Mouse (Mus musculus) neutrophil, adult 5-6 weeks (primary cell): ENCODE data around the gene Znhit2. TPM values are rescaled to one million over a fixed set of nuclear protein-coding genes. Genes with fewer than 3 reads are reported as not detected.

Experiments
- ATAC-seq: fragments of 151-379, 151-347 bp; 2 replicates; pipeline ENCODE4 v1.8.0; 2017; ENCODE audit warnings: mild to moderate bottlenecking, moderate TSS enrichment; ENCODE audit not compliant: insufficient number of reproducible peaks, poor library complexity, low FRiP score, severe bottlenecking; ENCODE audit errors: extremely low read depth
- total RNA-seq: library from RNA; stranded (forward); fragments of 200-1000 nt; gene quantifications from 2 replicates; pipeline ENCODE4 v1.2.3, GENCODE M21; 2017

Znhit2 gene
- total RNA-seq, 1 experiment from 2014 or later = 20.3 TPM

DNA sequence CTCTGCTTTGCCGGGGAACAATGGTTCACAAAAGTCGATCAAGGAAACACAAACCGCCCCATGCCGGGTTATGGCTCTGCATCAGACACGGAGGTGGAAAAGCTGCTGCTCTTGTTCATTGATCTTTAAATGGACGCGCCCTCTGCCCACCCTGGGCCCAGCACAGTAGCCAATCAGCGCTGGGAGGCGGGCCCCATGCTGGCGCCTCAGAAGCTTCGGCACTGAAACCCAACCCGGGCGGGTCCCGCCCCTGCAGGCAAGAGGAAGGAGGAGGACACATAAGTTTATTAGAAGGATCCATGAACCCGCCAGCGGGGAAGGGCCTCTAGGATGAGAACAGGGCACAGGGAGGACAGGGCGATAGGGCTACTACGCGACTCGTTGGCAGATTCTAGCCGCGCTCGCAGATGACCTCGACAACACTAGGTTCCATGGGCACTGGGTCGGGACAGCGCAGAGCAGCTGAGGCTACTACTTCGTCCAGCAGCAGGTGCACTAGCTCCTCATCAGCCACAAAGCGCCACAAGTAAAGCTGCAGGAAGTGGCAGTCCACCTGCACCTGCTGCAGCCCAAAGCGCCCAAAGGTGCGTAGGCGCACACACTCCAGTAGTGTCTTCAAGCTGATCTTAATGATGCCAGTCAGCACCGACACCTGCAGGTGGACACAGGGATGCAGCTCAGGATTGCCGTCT, 6.9 kb downstream of the Znhit2 start, which contains the start of gene Tm7sf2:
Tm7sf2 (minus strand) TSS at position 650 of the 692 bp plus-strand sequence.
- ATAC-seq = peak; percentile 66

- no peak for ATAC-seq
Observed at GRCm38 (mm10) chr19:6068951-6069350, 8.0 kb downstream of the Znhit2 start.

- no peak for ATAC-seq
Observed at GRCm38 (mm10) chr19:6069851-6070250, 8.9 kb downstream of the Znhit2 start.

GRCm38 (mm10) chr19:6070571-6071250, 9.7 kb downstream of the Znhit2 start:
- no peak for ATAC-seq

DNA sequence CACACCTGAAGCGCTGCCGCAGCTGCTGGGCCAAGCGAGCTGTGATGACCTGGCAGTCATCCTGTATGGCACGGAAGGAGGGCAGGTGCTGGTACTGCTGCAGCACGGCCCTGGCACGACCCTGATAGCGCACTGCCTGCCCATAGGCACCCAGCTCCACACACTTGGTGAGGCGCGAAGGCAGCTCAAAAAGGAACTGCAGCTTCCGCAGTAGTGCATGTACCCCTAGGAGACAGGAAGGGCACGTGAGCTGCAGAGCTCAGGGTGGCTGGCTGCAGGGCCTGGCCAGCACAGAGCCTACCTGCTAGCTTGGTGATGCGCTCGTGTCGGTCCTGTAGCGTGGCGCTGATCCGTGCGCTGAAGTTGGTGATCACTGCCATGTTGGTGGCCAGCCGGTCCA, 10.3 kb downstream of the Znhit2 start:
- no peak for ATAC-seq

GRCm38 (mm10) chr19:6073889-6074288, 12.9 kb downstream of the Znhit2 start:
- no peak for ATAC-seq

- ATAC-seq = peak; percentile 90
Observed at GRCm38 (mm10) chr19:6076564-6077393, 15.8 kb downstream of the Znhit2 start, which contains the start of gene Vps51. Gene Vps51 (minus strand): TSS chr19:6077231.

DNA sequence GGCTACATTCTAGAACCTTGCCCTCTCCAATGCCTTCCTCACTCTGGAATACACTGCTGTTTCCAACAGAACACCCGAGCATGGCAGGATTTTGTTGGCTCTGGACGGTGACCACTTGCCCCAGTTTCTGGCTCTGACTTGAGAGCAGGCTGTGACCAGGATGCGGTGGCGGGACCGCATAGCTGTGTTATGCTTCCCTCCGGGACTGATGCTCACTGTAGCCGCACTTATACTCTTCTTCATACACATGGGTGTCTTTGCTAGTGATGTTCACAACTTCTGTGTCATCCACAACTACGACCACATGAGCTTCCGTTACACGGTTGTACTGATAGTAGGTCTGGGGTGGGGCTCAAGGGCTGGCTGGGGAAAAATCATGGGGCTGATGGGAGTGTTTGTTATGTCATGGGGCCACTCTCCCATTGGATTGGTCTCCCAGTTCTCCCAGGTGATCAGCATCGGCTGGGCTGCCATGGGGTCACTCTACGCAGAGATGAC, 19.0 kb downstream of the Znhit2 start, which contains the start of gene Tmem262:
Tmem262 (plus strand) TSS at position 51 of the 498 bp plus-strand sequence.
- no peak for ATAC-seq

DNA sequence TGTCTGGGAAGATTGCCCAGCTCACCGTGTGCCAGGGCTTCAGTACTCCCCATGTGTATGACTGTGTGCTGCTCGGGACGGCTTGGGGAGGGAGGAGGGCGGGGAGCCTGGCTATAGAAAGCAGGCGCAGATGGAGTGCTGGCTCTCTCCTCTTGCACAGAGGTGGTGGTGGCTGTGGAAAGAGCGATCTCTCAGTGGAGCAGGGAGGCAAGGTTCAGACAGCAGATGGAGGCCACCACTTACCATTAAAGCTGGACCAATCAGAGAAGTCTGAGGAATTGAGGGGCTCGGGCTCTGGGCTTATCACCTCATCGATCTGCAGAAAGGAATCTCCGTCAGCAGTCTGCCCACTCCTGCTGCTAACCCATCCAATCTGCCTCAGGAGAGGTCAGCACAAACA, 21.2 kb downstream of the Znhit2 start, which contains the start of gene Gm28374:
Gm28374 (minus strand) TSS at position 101 of the 400 bp plus-strand sequence.
- ATAC-seq = no peak

- ATAC-seq = peak; percentile 95
Observed at GRCm38 (mm10) chr19:6084478-6085248, 23.7 kb downstream of the Znhit2 start, which contains the start of the genes Zfpl1 and Cdca5. Gene Zfpl1 (minus strand): TSS chr19:6084956. Gene Cdca5 (plus strand): TSS chr19:6084983.

DNA sequence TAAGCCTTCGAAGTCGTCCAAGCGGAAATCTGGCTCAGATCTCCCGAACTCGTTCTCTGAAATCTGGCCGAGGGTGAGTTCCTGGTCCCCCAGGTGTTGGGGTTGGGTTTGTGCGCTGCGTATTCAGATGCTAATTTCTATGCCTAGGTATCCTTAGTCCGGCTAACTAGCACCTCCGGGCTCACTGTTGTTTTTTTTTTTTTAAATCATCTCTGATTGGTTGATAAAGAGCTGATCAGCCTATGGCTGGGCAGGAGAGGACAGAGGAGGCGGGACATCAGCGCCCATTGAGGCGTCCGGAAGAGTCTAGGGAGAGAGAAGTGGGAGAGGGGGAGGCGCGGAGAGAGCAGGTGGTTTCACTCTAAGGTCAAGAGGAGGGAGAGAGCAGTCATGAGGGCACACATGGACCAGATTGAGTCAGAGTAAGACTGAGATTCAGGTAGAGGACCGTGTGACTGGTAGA, 24.5 kb downstream of the Znhit2 start:
- ATAC-seq = peak; percentile 28; the same call in 1 of the 2 replicates

GRCm38 (mm10) chr19:6088841-6089240, 27.8 kb downstream of the Znhit2 start:
- ATAC-seq = no peak

GRCm38 (mm10) chr19:6094119-6094518, 33.1 kb downstream of the Znhit2 start, which contains the start of gene AC131692.1:
Gene AC131692.1 (plus strand): TSS chr19:6094419.
- no peak for ATAC-seq

- ATAC-seq = no peak
Observed at GRCm38 (mm10) chr19:6097847-6098246, 36.9 kb downstream of the Znhit2 start.

DNA sequence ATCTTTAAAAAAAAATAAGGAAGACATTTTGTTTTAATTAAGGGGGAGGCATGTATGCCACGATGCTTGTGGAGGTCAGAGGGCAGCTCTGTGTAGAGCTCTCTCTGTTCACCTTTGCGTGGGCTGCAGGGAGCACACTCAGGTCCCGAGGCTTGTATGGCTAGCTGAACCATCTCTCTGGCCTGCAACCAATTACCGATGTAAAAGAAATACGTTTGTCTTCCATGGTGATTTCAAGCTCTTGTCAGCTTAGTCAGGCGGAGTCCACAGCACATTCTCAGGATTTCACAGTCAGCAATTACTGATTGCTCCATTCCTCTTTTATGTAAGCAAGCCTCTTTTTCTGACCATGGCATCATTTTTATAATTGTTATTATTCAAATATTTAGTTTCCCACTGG, 40.2 kb downstream of the Znhit2 start:
- ATAC-seq = no peak

DNA sequence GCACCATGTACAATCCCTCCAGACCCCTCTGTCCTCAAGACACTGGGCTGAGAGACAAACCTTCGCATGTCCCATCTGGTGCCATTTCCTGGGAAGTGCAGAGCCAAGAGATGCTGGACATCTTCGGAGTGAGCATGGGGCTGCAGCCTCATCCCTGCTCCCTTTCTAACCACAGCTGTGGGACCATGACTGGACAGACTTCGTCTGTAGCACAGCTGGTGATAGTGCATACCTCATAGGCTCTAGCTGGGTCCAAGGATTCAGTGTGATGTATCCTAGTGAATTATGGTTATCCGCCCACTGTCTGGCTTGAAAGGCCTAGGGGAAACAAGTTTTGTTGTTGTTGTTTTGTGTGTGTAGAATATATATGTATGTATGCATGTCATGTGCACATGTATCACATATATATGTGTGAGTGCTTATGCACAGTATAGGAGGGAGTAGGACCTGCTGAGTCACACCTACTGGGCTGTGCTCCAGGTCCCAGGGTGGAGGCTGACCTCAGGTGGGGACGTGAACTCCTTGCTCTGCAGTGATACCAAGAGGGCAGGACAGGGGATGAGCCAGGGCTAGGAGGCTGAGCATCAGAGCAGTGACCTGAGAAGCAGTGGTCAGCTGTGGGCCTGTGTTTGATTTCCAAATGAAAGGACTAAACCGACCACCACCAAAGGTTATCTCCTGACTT, 41.3 kb downstream of the Znhit2 start:
- ATAC-seq = no peak

DNA sequence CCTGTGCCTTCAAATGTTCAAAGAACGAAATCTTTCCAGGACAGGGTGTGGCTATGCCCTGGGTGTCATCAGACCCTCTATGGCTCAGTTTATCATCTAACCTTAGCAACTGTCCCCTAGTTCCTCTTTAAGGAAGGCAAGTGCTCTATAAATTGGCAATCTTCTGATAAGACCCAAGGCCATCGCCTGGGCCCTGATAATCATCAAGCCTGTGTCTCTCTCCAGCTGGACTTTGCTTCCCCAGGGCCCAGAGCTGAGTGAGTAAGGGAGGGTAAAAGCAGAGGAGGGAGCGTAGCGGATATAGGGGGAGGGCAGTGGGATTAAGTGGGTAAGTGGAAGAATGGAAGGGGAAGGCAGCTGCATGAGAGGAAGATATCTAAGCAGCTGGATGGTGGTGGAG, 43.5 kb downstream of the Znhit2 start:
- no peak for ATAC-seq

DNA sequence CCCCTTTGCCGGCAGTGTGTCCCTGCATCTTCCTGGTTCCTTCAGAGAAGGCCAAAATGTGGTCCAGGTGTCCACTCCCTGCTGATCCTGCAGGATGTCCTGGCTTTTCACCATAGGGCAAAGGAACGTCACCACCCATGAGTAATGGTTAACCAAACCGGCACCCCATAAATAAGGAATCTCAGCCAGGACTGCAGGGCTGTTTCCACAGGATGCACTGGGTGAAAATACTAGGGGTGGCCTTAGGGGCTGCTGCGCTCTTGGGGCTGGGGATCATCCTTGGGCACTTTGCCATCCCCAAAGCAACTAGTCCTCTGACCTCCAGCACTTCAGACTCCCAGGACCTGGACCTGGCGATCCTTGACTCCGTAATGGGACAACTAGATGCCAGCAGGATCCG, 44.6 kb downstream of the Znhit2 start, which contains the start of gene Naaladl1:
Naaladl1 (plus strand) TSS at position 197 of the 400 bp plus-strand sequence.
- ATAC-seq = no peak
